In the genomic region with DNA sequence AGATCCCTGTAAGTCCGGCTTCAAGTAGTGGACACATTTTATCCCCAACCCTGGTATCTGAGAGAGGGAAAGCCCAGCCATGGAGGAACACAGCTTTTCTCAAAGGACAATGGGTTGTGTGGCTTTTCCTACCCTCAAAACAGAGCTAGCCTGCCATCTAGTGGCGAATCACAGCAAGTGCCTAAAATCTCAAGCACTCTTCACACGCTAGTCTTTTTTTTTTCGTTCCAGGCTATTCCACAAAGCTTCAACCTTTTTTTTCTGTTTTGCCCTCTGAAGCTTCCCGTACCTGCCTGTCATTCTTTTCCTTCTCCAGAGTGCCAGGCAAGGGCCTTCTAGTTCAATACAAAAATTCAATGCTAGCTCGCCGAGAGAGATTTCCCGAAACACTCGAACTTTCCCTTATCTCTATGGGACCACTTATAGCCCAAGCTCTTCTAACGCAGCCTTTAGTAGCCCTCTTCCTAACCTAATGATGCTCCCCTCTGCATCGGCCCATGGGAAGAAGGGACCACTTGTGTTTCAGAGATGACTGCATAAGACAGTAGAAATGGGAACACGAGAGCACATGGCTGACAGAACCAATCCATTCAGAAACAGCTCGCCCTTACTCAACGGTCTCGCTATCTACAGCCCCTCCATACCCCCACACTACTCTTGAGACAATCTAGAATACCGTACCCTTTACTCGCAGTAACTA, we compare ENCODE assay signal across 8 mouse cellular contexts. TPM values are rescaled to one million over a fixed set of nuclear protein-coding genes. Genes with fewer than 3 reads are reported as not detected.
DNase-seq lines count a peak whose midpoint lies in the region; ATAC-seq and TF ChIP-seq lines count a peak whose summit lies in the region.

No protein-coding gene starts in this region.

- no peaks in the 10 kb centered on the region for H3K27me3 ChIP-seq in ES-Bruce4 (ENCODE audit: control insufficient read depth, insufficient read depth, low read length, poor library complexity, severe bottlenecking)
- H3K27me3 ChIP-seq in forebrain, embryonic 15.5 days: no peaks in the 10 kb centered on the region
- H3K27me3 ChIP-seq in neural tube, embryonic 15.5 days (replicated peaks): no peaks in the 10 kb centered on the region

- H3K4me3 ChIP-seq in ES-Bruce4 (ENCODE audit: low read depth, low read length): peak overlapping the region; percentile 46
- peak overlapping the region; percentile 77 for H3K4me3 ChIP-seq in forebrain, embryonic 15.5 days
- H3K4me3 ChIP-seq in neural tube, embryonic 15.5 days (replicated peaks): peak overlapping the region; percentile 76

- TF ChIP-seq POLR2A in ES-Bruce4 (IDR thresholded peaks at IDR 0.05; ENCODE audit: insufficient read depth, low read length): no peak

- intact Hi-C loops in heart, postnatal 25 days (cut with DNase I): loop anchor here (2.0 to 10.0 kb wide), 6 partner anchors 38 to 430 kb away; a partner anchor contains a TSS

- peak; percentile 49 for TF ChIP-seq CTCF in ES-Bruce4 (IDR thresholded peaks at IDR 0.05; ENCODE audit: low read depth, low read length)

- under 1% methylated on average over 17 of the region's 17 CpGs for WGBS in forebrain, embryonic 15.5 days
- WGBS in neural tube, embryonic 15.5 days: 2% methylated on average over 17 of the region's 17 CpGs

- peak; percentile 72 for DNase-seq in cerebellum, adult 11 months
- DNase-seq in heart, postnatal 25 days (ENCODE audit: low spot score): peak; percentile 39
- DNase-seq in layer of hippocampus, adult 11-12 months (ENCODE audit: low spot score): peak; percentile 80
- peak; percentile 77 to 79 for DNase-seq in lung, adult 18-20 months
- peak; percentile 86 for DNase-seq in testis, postnatal 10 days (ENCODE audit: low spot score)

- H3K4me1 ChIP-seq in ES-Bruce4 (ENCODE audit: control insufficient read depth, insufficient read depth, low read length): no peaks in the 10 kb centered on the region
- peaks cover 17% of the 10 kb centered on the region for H3K4me1 ChIP-seq in forebrain, embryonic 15.5 days
- peaks cover 22% of the 10 kb centered on the region for H3K4me1 ChIP-seq in neural tube, embryonic 15.5 days

- peak overlapping the region; percentile 45; the same call in 1 of the 2 replicates for H3K9ac ChIP-seq in ES-Bruce4 (ENCODE audit: low read depth, poor library complexity, severe bottlenecking)
- H3K9ac ChIP-seq in forebrain, embryonic 15.5 days (replicated peaks): peak overlapping the region; percentile 72
- peak overlapping the region; percentile 62 for H3K9ac ChIP-seq in neural tube, embryonic 15.5 days (replicated peaks)

- peaks cover 13% of the 10 kb centered on the region for H3K36me3 ChIP-seq in ES-Bruce4 (ENCODE audit: control insufficient read depth, insufficient read depth, low read length, poor library complexity, severe bottlenecking)
- H3K36me3 ChIP-seq in forebrain, embryonic 15.5 days: peaks cover 10% of the 10 kb centered on the region; the same call in 1 of the 2 replicates
- peaks cover 16% of the 10 kb centered on the region for H3K36me3 ChIP-seq in neural tube, embryonic 15.5 days

- peak overlapping the region; percentile 82 for H3K4me2 ChIP-seq in forebrain, embryonic 15.5 days (replicated peaks)
- peak overlapping the region; percentile 88 for H3K4me2 ChIP-seq in neural tube, embryonic 15.5 days

- no peak overlapping the region for H3K27ac ChIP-seq in ES-Bruce4 (ENCODE audit: insufficient read depth, low read length)
- peak overlapping the region; percentile 89 for H3K27ac ChIP-seq in forebrain, embryonic 15.5 days (replicated peaks)
- H3K27ac ChIP-seq in neural tube, embryonic 15.5 days (replicated peaks): peak overlapping the region; percentile 86

- ATAC-seq in forebrain, embryonic 15.5 days (replicated peaks): peak; percentile 62
- ATAC-seq in neural tube, embryonic 15.5 days (ENCODE audit: low FRiP score): peak; percentile 56

- H3K9me3 ChIP-seq in ES-Bruce4 (replicated peaks; ENCODE audit: control insufficient read depth, insufficient read depth, low read length, poor library complexity, severe bottlenecking): no peaks in the 10 kb centered on the region
- H3K9me3 ChIP-seq in forebrain, embryonic 15.5 days: no peaks in the 10 kb centered on the region
- no peaks in the 10 kb centered on the region for H3K9me3 ChIP-seq in neural tube, embryonic 15.5 days (replicated peaks)

- no peak for TF ChIP-seq EP300 in ES-Bruce4 (IDR thresholded peaks at IDR 0.05; ENCODE audit: insufficient read depth, low read depth, low read length)

RNA-seq across cellular contexts. Expression of a gene that starts 0.9 kb away (rescaled TPM):
- polyA plus RNA-seq in ES-Bruce4 (2011; ENCODE audit: insufficient read depth, insufficient read length, low read depth, missing spikeins): 54.2 and 56.0 TPM in 2 replicates
- 119 and 123 TPM in 2 replicates for polyA plus RNA-seq in forebrain, embryonic 15.5 days (2015; fragmentation: Nextera tagmentation; extraction: Ambion mirVana)
- total RNA-seq in heart, postnatal 25 days (2021): 10 to 100 TPM; 25.2 to 29.7 TPM
- 112 and 116 TPM in 2 replicates for polyA plus RNA-seq in neural tube, embryonic 15.5 days (2015; fragmentation: Nextera tagmentation; extraction: Ambion mirVana)

RNA-seq across cellular contexts. Expression of a gene that starts 6.5 kb away (rescaled TPM):
- polyA plus RNA-seq in ES-Bruce4 (2011; ENCODE audit: insufficient read depth, insufficient read length, low read depth, missing spikeins): 201 and 274 TPM in 2 replicates
- polyA plus RNA-seq in forebrain, embryonic 15.5 days (2015; fragmentation: Nextera tagmentation; extraction: Ambion mirVana): 510 and 573 TPM in 2 replicates
- 10 to 100 TPM; 45.9 to 49.7 TPM for total RNA-seq in heart, postnatal 25 days (2021)
- 344 and 348 TPM in 2 replicates for polyA plus RNA-seq in neural tube, embryonic 15.5 days (2015; fragmentation: Nextera tagmentation; extraction: Ambion mirVana)

RNA-seq across cellular contexts. Expression of a gene that starts 32.4 kb away (rescaled TPM):
- 50.1 and 51.7 TPM in 2 replicates for polyA plus RNA-seq in ES-Bruce4 (2011; ENCODE audit: insufficient read depth, insufficient read length, low read depth, missing spikeins)
- polyA plus RNA-seq in forebrain, embryonic 15.5 days (2015; fragmentation: Nextera tagmentation; extraction: Ambion mirVana): 102 and 110 TPM in 2 replicates
- 10 to 100 TPM; 62.1 to 72.9 TPM for total RNA-seq in heart, postnatal 25 days (2021)
- 79.8 and 89.6 TPM in 2 replicates for polyA plus RNA-seq in neural tube, embryonic 15.5 days (2015; fragmentation: Nextera tagmentation; extraction: Ambion mirVana)

RNA-seq across cellular contexts. Expression of a gene that starts 39.4 kb away (rescaled TPM):
- polyA plus RNA-seq in ES-Bruce4 (2011; ENCODE audit: insufficient read depth, insufficient read length, low read depth, missing spikeins): 79.7 and 81.2 TPM in 2 replicates
- 396 and 401 TPM in 2 replicates for polyA plus RNA-seq in forebrain, embryonic 15.5 days (2015; fragmentation: Nextera tagmentation; extraction: Ambion mirVana)
- total RNA-seq in heart, postnatal 25 days (2021): 10 to 100 TPM; 26.6 to 27.1 TPM
- polyA plus RNA-seq in neural tube, embryonic 15.5 days (2015; fragmentation: Nextera tagmentation; extraction: Ambion mirVana): 275 and 303 TPM in 2 replicates
